Mouse (Mus musculus): Measurements from ENCODE around the gene Cidec. TPM values are rescaled to one million over a fixed set of nuclear protein-coding genes. Genes with fewer than 3 reads are reported as not detected.

Gene Cidec
- polyA plus RNA-seq, 1 experiment, result 102 TPM

DNA sequence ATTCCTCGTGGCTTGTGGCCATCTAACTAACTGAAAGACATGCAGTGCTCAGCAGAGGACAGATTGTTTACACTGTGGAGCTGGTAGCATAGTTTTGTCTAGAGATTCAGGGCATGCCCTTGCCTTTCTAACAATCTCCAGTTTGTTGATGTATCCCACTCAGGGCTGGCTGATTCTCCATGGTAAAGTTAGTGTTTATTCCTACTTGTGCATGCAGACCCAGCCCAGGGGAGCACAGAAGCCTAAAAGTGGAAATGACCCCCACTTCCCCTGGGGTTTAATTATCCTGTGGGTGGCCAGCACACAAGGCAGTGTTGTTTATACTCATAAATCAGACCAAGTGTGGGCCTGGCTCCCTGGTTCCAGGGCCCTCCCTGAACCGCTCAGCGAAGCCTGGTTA lies 49.5 kb downstream of the Cidec start:
- Histone ChIP-seq H3K36me3 (ENCODE audit: control insufficient read depth, insufficient read depth, low read length) (peaks cover 13% of the 10 kb centered on the region), H3K4me3 (ENCODE audit: insufficient read depth, low read depth, low read length) (no peak overlapping the region), H3K4me1 (ENCODE audit: control insufficient read depth, insufficient read depth, low read length) (peaks cover 6% of the 10 kb centered on the region), H3K27ac (ENCODE audit: insufficient read depth, low read depth, low read length) (no peak overlapping the region), H3K27me3 (replicated peaks; ENCODE audit: control insufficient read depth, insufficient read depth, low read length) (no peaks in the 10 kb centered on the region)
- WGBS, result 58% methylated on average over 3 of the region's 3 CpGs
- DNase-seq, result no peak
- TF ChIP-seq CTCF (conservative IDR thresholded peaks at IDR 0.05; ENCODE audit: insufficient read depth, insufficient read length, low read depth, low read length) (no peak), POLR2A (IDR thresholded peaks at IDR 0.05; ENCODE audit: low read depth, low read length) (no peak)

DNA sequence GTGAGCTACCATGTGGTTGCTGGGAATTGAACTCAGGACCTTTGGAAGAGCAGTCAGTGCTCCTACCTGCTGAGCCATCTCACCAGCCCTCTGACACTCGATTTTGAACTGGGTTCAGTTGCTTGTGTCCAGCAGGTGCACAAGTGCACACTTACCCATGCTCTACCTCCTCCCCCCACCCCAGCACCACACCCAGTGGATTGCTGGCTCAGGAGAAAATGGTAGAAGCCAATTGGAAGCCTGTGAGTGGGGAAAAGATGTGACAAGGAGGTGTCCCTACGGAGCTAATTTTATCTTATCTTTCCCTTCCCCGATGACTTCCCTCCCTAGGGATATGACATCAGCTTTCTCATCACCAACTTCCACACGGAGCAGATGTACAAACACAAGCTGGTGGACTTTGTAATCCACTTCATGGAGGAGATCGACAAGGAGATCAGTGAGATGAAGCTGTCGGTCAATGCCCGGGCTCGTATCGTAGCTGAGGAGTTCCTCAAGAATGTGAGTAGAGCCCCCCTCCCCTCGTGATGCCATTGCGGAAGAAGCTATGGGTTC lies 50.3 kb downstream of the Cidec start:
- DNase-seq, result no peak
- TF ChIP-seq CTCF (conservative IDR thresholded peaks at IDR 0.05; ENCODE audit: insufficient read depth, insufficient read length, low read depth, low read length), result no peak
- TF ChIP-seq POLR2A (IDR thresholded peaks at IDR 0.05; ENCODE audit: low read depth, low read length), result no peak
- Histone ChIP-seq H3K4me1 (ENCODE audit: control insufficient read depth, insufficient read depth, low read length) (peaks cover 2% of the 10 kb centered on the region; the same call in 1 of the 2 replicates), H3K27me3 (replicated peaks; ENCODE audit: control insufficient read depth, insufficient read depth, low read length) (no peaks in the 10 kb centered on the region), H3K27ac (ENCODE audit: insufficient read depth, low read depth, low read length) (no peak overlapping the region), H3K4me3 (ENCODE audit: insufficient read depth, low read depth, low read length) (no peak overlapping the region), H3K36me3 (ENCODE audit: control insufficient read depth, insufficient read depth, low read length) (peaks cover 13% of the 10 kb centered on the region)
- WGBS, result 78% methylated on average over 11 of the region's 11 CpGs

DNA sequence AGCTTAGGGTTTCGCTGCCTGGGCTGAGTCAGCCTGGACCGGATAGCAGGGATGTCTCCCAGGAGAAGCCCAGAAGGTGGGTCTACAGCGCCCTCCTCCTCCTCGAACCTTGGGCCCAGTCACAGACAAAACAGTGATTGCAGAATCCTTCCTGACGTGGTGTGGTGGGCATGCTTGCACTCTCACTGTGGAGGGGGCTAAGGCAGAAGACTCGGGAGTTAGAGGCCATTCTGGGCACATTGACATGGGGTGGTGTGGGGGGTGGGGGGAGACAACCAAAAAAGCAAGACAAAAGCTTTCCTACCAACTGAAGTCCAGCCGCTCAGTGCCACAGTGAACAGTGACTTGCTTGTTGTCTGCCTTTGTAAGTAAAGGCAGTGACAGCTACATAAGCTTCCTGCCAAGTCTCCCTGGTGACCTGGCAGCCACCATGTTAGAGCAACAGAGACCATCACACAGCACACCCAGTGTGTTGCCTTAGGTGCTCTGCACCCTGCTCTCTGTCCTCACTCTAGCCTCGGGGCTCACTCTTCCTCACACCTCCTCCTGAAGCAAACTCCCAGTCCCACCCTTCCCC lies 51.1 kb downstream of the Cidec start:
- Histone ChIP-seq H3K4me3 (ENCODE audit: insufficient read depth, low read depth, low read length) (no peak overlapping the region), H3K27me3 (replicated peaks; ENCODE audit: control insufficient read depth, insufficient read depth, low read length) (no peaks in the 10 kb centered on the region), H3K36me3 (ENCODE audit: control insufficient read depth, insufficient read depth, low read length) (peaks cover 12% of the 10 kb centered on the region), H3K27ac (ENCODE audit: insufficient read depth, low read depth, low read length) (no peak overlapping the region), H3K4me1 (ENCODE audit: control insufficient read depth, insufficient read depth, low read length) (peaks cover 3% of the 10 kb centered on the region; the same call in 1 of the 2 replicates)
- WGBS, result 94% methylated on average over 8 of the region's 8 CpGs
- TF ChIP-seq CTCF (conservative IDR thresholded peaks at IDR 0.05; ENCODE audit: insufficient read depth, insufficient read length, low read depth, low read length) (no peak), POLR2A (IDR thresholded peaks at IDR 0.05; ENCODE audit: low read depth, low read length) (no peak)
- DNase-seq, result no peak

DNA sequence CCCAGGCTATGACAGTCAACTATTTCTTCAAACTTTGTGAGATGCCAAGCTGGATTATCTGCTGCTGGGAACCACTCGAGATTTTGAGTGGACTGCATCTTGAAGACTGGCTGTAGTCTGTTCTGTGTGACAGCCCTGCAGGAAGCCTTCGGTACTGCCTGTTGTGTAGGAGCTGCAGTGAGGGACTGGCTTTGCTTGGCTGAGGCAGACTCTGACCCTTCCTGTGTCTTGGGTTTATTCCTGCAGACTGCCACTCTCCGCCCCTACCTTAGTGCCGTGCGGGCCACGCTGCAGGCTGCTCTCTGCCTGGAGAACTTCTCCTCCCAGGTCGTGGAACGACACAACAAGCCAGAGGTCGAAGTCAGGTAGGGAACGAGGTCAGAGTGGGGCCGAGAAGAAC lies 55.1 kb downstream of the Cidec start:
- TF ChIP-seq POLR2A (IDR thresholded peaks at IDR 0.05; ENCODE audit: low read depth, low read length) (no peak), CTCF (conservative IDR thresholded peaks at IDR 0.05; ENCODE audit: insufficient read depth, insufficient read length, low read depth, low read length) (no peak; the same call in 1 of the 2 replicates)
- H3K4me1 ChIP-seq (ENCODE audit: control insufficient read depth, insufficient read depth, low read length), result peaks cover 14% of the 10 kb centered on the region
- H3K27me3 ChIP-seq (replicated peaks; ENCODE audit: control insufficient read depth, insufficient read depth, low read length), result no peaks in the 10 kb centered on the region
- peaks cover 5% of the 10 kb centered on the region for H3K36me3 ChIP-seq (ENCODE audit: control insufficient read depth, insufficient read depth, low read length)
- H3K27ac ChIP-seq (ENCODE audit: insufficient read depth, low read depth, low read length), result no peak overlapping the region
- H3K4me3 ChIP-seq (ENCODE audit: insufficient read depth, low read depth, low read length), result no peak overlapping the region
- DNase-seq, result peak; percentile 58
- WGBS, result 62% methylated on average over 11 of the region's 11 CpGs

DNA sequence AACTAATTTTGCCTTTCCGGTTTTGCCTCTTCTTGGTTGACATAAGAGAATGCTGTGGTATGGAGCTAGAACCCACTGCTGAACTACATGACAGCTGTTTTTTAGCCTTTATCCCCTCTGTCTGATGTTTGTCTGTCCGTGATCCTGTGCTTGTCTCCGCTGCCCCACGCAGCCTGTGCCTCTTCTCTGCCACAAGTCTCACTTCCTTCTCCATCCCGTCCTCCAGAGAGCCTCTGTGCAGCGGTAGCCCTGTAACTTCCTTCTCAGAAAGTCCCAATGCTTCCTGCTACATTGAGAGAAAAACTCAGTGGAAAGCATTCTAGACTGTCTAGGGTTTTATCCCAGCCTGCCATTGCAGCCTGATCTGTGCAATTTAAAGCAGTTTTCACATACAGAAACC lies 56.3 kb downstream of the Cidec start:
- H3K27ac ChIP-seq (ENCODE audit: insufficient read depth, low read depth, low read length), result no peak overlapping the region
- WGBS, result 61% methylated on average over 6 of the region's 6 CpGs
- H3K4me3 ChIP-seq (ENCODE audit: insufficient read depth, low read depth, low read length), result peak overlapping the region; percentile 3
- no peak for DNase-seq
- peaks cover 4% of the 10 kb centered on the region for H3K36me3 ChIP-seq (ENCODE audit: control insufficient read depth, insufficient read depth, low read length)
- H3K27me3 ChIP-seq (replicated peaks; ENCODE audit: control insufficient read depth, insufficient read depth, low read length), result no peaks in the 10 kb centered on the region
- no peak for TF ChIP-seq CTCF (conservative IDR thresholded peaks at IDR 0.05; ENCODE audit: insufficient read depth, insufficient read length, low read depth, low read length)
- TF ChIP-seq POLR2A (IDR thresholded peaks at IDR 0.05; ENCODE audit: low read depth, low read length), result no peak
- peaks cover 14% of the 10 kb centered on the region for H3K4me1 ChIP-seq (ENCODE audit: control insufficient read depth, insufficient read depth, low read length)

DNA sequence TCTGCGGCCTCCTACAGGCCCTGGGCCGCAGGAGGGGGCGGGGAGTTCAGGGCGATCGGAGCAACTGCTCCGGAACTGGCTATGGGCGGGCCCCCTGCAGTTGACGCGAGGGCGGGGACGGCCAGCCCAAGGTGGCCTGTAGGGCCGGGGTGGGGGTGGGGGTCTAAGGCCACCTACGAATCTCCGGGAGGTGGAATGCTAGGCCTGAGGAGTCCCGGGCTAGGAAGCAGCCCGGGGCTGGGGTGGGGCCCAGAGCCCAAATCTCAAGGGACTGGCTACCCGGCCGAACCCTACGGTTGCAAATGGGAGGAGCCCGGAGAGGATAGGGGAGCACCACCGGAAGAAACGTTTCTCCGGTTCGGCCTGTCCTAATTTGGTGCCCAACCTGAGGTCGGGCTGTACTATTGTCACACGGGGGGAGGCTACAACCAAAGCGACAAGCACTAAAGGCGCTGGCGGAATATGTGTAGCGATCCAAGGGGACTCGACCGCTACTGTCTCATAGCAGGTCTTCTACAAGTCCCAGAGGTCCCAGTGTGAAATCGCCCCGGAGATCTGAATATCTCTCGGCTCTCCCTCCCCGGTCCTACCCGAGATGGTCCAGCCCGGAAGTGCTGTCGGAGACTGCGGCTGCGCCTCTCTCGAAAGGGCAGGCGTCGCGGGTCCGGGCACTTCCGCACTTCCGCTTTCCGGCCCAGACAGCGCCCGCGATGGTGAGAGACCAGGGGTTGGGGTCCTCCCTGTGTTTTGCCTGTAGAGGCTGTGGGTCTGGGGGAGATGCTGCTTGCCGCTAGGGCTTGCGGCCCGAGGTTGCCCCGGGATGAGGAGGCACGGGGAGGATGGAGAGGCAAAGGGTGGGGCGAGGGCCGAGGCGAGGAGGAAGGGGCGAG lies 57.8 kb downstream of the Cidec start, which contains the start of the genes Tada3 and Arpc4:
Gene Tada3 (minus strand): TSS at position 388 of the 890 bp plus-strand sequence.
Gene Arpc4 (plus strand): TSS at position 620 of the 890 bp plus-strand sequence.
- H3K36me3 ChIP-seq (ENCODE audit: control insufficient read depth, insufficient read depth, low read length), result peaks cover 2% of the 10 kb centered on the region
- H3K4me1 ChIP-seq (ENCODE audit: control insufficient read depth, insufficient read depth, low read length), result peaks cover 14% of the 10 kb centered on the region
- H3K27ac ChIP-seq (ENCODE audit: insufficient read depth, low read depth, low read length), result peak within 1 kb of the TSS; percentile 91
- WGBS, result under 1% methylated on average over 61 of the region's 61 CpGs
- peak; percentile 42 for TF ChIP-seq POLR2A (IDR thresholded peaks at IDR 0.05; ENCODE audit: low read depth, low read length)
- TF ChIP-seq CTCF (conservative IDR thresholded peaks at IDR 0.05; ENCODE audit: insufficient read depth, insufficient read length, low read depth, low read length), result no peak
- DNase-seq, result peak; percentile 96
- H3K27me3 ChIP-seq (replicated peaks; ENCODE audit: control insufficient read depth, insufficient read depth, low read length), result no peaks in the 10 kb centered on the region
- peak within 1 kb of the TSS; percentile 74 for H3K4me3 ChIP-seq (ENCODE audit: insufficient read depth, low read depth, low read length)

DNA sequence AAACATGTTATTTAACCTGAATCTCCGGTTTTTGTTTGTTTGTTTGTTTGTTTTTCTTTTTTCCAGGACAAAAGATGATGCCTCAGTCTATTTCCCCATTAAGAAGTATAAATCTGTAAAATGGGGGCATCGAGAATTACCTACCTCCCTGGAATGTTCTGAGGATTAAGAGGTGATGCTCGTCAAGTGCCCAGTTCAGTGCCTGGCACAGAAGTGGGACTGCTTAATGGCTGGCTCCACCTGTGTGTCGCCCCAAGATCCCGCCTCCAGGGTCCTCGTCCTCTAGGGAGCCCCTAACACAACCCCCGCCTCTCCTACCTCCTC lies 58.4 kb downstream of the Cidec start:
- WGBS, result 5% methylated on average over 7 of the region's 7 CpGs

More for the DNA sequence above, 58.4 kb downstream of the Cidec start:
- Histone ChIP-seq H3K4me3 (ENCODE audit: insufficient read depth, low read depth, low read length) (peak overlapping the region; percentile 74), H3K36me3 (ENCODE audit: control insufficient read depth, insufficient read depth, low read length) (peaks cover 2% of the 10 kb centered on the region), H3K27me3 (replicated peaks; ENCODE audit: control insufficient read depth, insufficient read depth, low read length) (no peaks in the 10 kb centered on the region), H3K4me1 (ENCODE audit: control insufficient read depth, insufficient read depth, low read length) (peaks cover 14% of the 10 kb centered on the region), H3K27ac (ENCODE audit: insufficient read depth, low read depth, low read length) (peak overlapping the region; percentile 73)
- DNase-seq, result no peak
- TF ChIP-seq CTCF (conservative IDR thresholded peaks at IDR 0.05; ENCODE audit: insufficient read depth, insufficient read length, low read depth, low read length) (no peak), POLR2A (IDR thresholded peaks at IDR 0.05; ENCODE audit: low read depth, low read length) (no peak)

Other genes starting within 250 kb of the Cidec start
- 0.09 and 0.12 TPM in 2 replicates for gene Lhfpl4, start 240.4 kb downstream of the Cidec start, polyA plus RNA-seq (2012; rRNA removed)
- 43.6 and 56.9 TPM in 2 replicates for gene Mtmr14, start 197.9 kb downstream of the Cidec start, polyA plus RNA-seq (2012; rRNA removed)
- 0.15 and 1.3 TPM in 2 replicates for gene Cpne9, start 153.5 kb downstream of the Cidec start, polyA plus RNA-seq (2012; rRNA removed)
- 13.2 and 13.5 TPM in 2 replicates for gene Brpf1, start 128.6 kb downstream of the Cidec start, polyA plus RNA-seq (2012; rRNA removed)
- gene Ogg1, start 108.8 kb downstream of the Cidec start, polyA plus RNA-seq (2012; rRNA removed), result 16.4 and 19.4 TPM in 2 replicates
- 57.8 and 63.2 TPM in 2 replicates for gene Camk1, start 91.8 kb downstream of the Cidec start, polyA plus RNA-seq (2012; rRNA removed)
- 23.5 and 24.3 TPM in 2 replicates for gene Tada3, start 57.9 kb downstream of the Cidec start, polyA plus RNA-seq (2012; rRNA removed)
- gene Arpc4, start 57.6 kb downstream of the Cidec start, polyA plus RNA-seq (2012; rRNA removed), result 73.8 and 79.1 TPM in 2 replicates
- gene Ttll3, start 46.5 kb downstream of the Cidec start, polyA plus RNA-seq (2012; rRNA removed), result 5.9 and 6.4 TPM in 2 replicates
- gene Rpusd3, start 16.4 kb downstream of the Cidec start, polyA plus RNA-seq (2012; rRNA removed), result 159 and 197 TPM in 2 replicates
- 81.6 and 82.0 TPM in 2 replicates for gene Jagn1, start 6.8 kb upstream of the Cidec start, polyA plus RNA-seq (2012; rRNA removed)
- 25.7 and 41.4 TPM in 2 replicates for gene Il17re, start 22.7 kb upstream of the Cidec start, polyA plus RNA-seq (2012; rRNA removed)
- gene Il17rc, start 35.7 kb upstream of the Cidec start, polyA plus RNA-seq (2012; rRNA removed), result 37.6 and 41.8 TPM in 2 replicates
- gene Creld1, start 47.5 kb upstream of the Cidec start, polyA plus RNA-seq (2012; rRNA removed), result 22.3 and 23.6 TPM in 2 replicates
- gene Prrt3, start 66.2 kb upstream of the Cidec start, polyA plus RNA-seq (2012; rRNA removed), result 0.05 TPM in 1 of 2 replicates, not detected in the other
- 60.1 and 64.5 TPM in 2 replicates for gene Emc3, start 95.9 kb upstream of the Cidec start, polyA plus RNA-seq (2012; rRNA removed)
- 0.31 and 0.44 TPM in 2 replicates for gene Fancd2, start 95.9 kb upstream of the Cidec start, polyA plus RNA-seq (2012; rRNA removed)
- 0.54 and 1.3 TPM in 2 replicates for gene Fancd2os, start 165.0 kb upstream of the Cidec start, polyA plus RNA-seq (2012; rRNA removed)
- 171 and 216 TPM in 2 replicates for gene Brk1, start 169.0 kb upstream of the Cidec start, polyA plus RNA-seq (2012; rRNA removed)
- 19.0 and 24.6 TPM in 2 replicates for gene Vhl, start 188.2 kb upstream of the Cidec start, polyA plus RNA-seq (2012; rRNA removed)
- gene Irak2, start 202.7 kb upstream of the Cidec start, polyA plus RNA-seq (2012; rRNA removed), result 53.8 and 67.1 TPM in 2 replicates

Measured in kidney, adult 2 months (tissue).